Mouse (Mus musculus) heart, postnatal 0 days (tissue): ENCODE data around the gene Fbxw9.

Experiments
- CTCF ChIP-seq: IDR thresholded peaks from 2 replicates; pipeline ENCODE4 v1.5.1; 2016; ENCODE audit warnings: antibody characterized with exemption, control low read depth, low read depth
- EP300 ChIP-seq: IDR thresholded peaks from 2 replicates; pipeline ENCODE4 v1.6.1; 2016; ENCODE audit warnings: antibody characterized with exemption, low read depth

- TF ChIP-seq CTCF = no peak
- TF ChIP-seq EP300 = peak; percentile 46; the same call in 1 of the 2 replicates
Observed at GRCm38 (mm10) chr8:85026670-85027515, 33.0 kb upstream of the Fbxw9 start, which contains the start of gene Trir.
